Mouse (Mus musculus) neural tube, embryonic 14.5 days (tissue): Measurements from ENCODE around the gene Axin2. TPM values are rescaled to one million over a fixed set of nuclear protein-coding genes. Genes with fewer than 3 reads are reported as not detected.

Experiments used
- ATAC-seq: fragments of 200-750 bp; cut with Nextera tagmentation; 2 replicates; pipeline ENCODE4 v1.8.0; 2017; ENCODE audit warnings: low read depth, mild to moderate bottlenecking, moderate TSS enrichment, moderate library complexity
- H3K27ac ChIP-seq: fragments of 300-500 bp; sonication (generic); 2 replicates; pipeline ENCODE4 v1.5.1; 2014; ENCODE audit warnings: low read depth, mild to moderate bottlenecking, control low read depth, low read length, moderate library complexity, mixed read lengths
- H3K27me3 ChIP-seq: fragments of 300-500 bp; sonication (generic); 2 replicates; pipeline ENCODE4 v1.6.1; 2014; ENCODE audit warnings: low read length; ENCODE audit not compliant: control insufficient read depth, insufficient read depth
- H3K36me3 ChIP-seq: fragments of 300-500 bp; sonication (generic); 2 replicates; pipeline ENCODE4 v1.6.1; 2014; ENCODE audit warnings: low read length, mixed read lengths; ENCODE audit not compliant: control insufficient read depth, insufficient read depth
- H3K4me1 ChIP-seq: fragments of 300-500 bp; sonication (generic); 2 replicates; pipeline ENCODE4 v1.6.1; 2014; ENCODE audit warnings: low read length; ENCODE audit not compliant: control insufficient read depth, insufficient read depth
- H3K4me2 ChIP-seq: fragments of 300-500 bp; sonication (generic); 2 replicates; pipeline ENCODE4 v1.6.1; 2014; ENCODE audit warnings: mild to moderate bottlenecking, low read depth, low read length, control low read depth
- H3K4me3 ChIP-seq: fragments of 300-500 bp; sonication (generic); 2 replicates; pipeline ENCODE4 v1.5.1; 2014; ENCODE audit warnings: low read depth, low read length, control low read depth, mixed read lengths
- H3K9ac ChIP-seq: fragments of 300-500 bp; sonication (generic); replicated peaks from 2 replicates; pipeline ENCODE4 v1.6.1; 2014; ENCODE audit warnings: low read depth, mild to moderate bottlenecking, control low read depth, low read length, mixed read lengths
- H3K9me3 ChIP-seq: fragments of 300-500 bp; sonication (generic); 2 replicates; pipeline ENCODE4 v1.6.1; 2016; ENCODE audit warnings: low read length; ENCODE audit not compliant: control insufficient read depth
- WGBS: fragments of 180-500 bp; shearing (Covaris S2); extraction: QIAGEN DNeasy Blood & Tissue Kit; methylation state at CpG from one replicate; pipeline ENCODE4 v1.1.7; 2014; 5-methylcytosine and 5-hydroxymethylcytosine counted together
- polyA plus RNA-seq: library from polyadenylated mRNA; unstranded; fragments of >200 nt; fragmentation: Nextera tagmentation; extraction: Ambion mirVana; gene quantifications from 2 replicates; pipeline ENCODE4 v1.2.1, GENCODE M21; 2014

Axin2 gene
- polyA plus RNA-seq, 1 experiment from 2014 or later = 6.6 TPM

DNA sequence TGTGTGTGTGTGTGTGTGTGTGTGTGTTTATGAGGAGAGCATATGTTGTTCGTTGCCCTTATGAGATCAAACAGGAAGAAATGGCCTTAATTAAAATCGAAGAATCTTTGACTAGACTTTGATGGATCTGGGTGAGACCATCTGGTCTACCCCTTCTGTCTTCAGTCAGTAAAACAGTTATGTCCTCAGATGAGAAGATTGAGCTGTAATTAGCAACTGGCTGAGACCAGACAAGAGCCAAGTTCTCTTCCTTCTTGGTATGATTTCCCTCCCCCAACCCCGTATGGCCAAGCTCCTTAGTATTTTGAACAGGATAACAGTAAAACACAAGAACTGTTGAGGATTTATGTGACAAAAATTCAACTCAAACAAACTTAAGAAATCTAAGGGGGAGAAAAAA is 67.1 kb downstream of the Axin2 start:
- H3K9me3 ChIP-seq = no peaks in the 10 kb centered on the region
- no peak overlapping the region for H3K27ac ChIP-seq
- no peak for ATAC-seq
- no peaks in the 10 kb centered on the region for H3K4me1 ChIP-seq
- H3K27me3 ChIP-seq = no peaks in the 10 kb centered on the region
- no peaks in the 10 kb centered on the region for H3K36me3 ChIP-seq
- no peak overlapping the region for H3K4me2 ChIP-seq
- no peak overlapping the region for H3K4me3 ChIP-seq
- H3K9ac ChIP-seq = no peak overlapping the region
- 79% methylated on average over 3 of the region's 3 CpGs for WGBS

DNA sequence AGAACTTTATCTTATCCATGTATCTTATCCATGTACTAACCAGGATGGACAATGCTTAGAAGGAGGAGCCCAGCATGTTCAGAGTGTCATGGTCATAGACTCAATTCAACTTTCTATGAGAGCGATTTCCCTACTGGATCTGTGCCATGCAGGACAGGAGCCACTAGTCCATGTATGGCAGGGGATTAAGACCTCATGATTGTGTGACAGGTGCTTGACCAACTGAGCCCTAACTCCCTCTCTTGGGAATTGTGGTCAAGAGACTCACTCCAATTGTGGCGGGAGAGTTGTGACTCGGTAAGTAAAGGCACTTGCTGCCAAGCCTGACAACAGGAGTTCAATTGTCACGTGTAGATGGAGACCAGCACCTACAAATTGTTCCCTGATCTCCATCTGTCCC is 67.6 kb downstream of the Axin2 start:
- Histone ChIP-seq H3K4me1 (no peaks in the 10 kb centered on the region), H3K27ac (no peak overlapping the region), H3K9ac (no peak overlapping the region), H3K4me3 (no peak overlapping the region), H3K36me3 (no peaks in the 10 kb centered on the region), H3K9me3 (no peaks in the 10 kb centered on the region), H3K4me2 (no peak overlapping the region), H3K27me3 (no peaks in the 10 kb centered on the region)
- 90% methylated on average over 4 of the region's 4 CpGs for WGBS
- no peak for ATAC-seq

DNA sequence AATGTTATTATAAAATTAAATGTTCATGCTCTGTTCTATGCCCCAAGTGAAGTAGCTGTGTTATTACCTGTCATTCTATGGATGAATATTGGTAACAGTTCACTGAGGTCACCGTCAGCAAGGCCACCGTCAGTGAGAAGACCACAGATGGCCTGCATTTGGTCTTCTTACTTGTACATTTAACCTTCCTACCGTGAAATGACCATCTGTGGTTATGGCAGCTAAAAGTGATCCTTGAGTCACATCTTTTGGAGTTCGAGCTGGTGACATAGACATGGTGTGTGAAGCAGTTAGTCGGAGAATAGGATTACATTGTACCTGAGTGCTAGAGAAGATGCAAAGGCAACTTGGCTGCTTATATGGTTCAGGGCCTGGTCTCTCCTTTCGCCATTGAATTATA is 68.1 kb downstream of the Axin2 start:
- no peaks in the 10 kb centered on the region for H3K27me3 ChIP-seq
- no peak overlapping the region for H3K4me2 ChIP-seq
- 95% methylated on average over 6 of the region's 6 CpGs for WGBS
- H3K27ac ChIP-seq = no peak overlapping the region
- H3K4me3 ChIP-seq = no peak overlapping the region
- no peak overlapping the region for H3K9ac ChIP-seq
- H3K4me1 ChIP-seq = no peaks in the 10 kb centered on the region
- ATAC-seq = no peak
- H3K9me3 ChIP-seq = no peaks in the 10 kb centered on the region
- no peaks in the 10 kb centered on the region for H3K36me3 ChIP-seq

DNA sequence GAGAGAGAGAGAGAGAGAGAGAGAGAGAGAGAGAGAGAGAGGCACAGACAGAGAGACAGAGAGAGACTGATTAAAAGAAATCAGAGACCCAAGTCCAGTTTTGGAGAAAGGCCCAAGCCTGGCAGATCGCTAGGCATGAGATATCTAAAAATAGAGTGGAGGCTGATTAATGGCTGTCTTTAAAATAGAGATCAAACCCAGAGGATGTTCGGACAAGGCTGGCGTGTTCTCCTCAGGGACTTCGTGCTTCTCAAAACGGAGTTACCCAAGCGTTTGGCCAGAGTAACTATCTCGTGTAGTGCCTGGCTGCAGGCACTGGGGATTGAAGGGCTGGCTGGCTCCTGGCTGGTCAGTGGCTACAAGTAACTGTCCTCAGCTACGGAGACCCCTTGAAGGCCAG is 69.8 kb downstream of the Axin2 start:
- WGBS = 68% methylated on average over 8 of the region's 8 CpGs
- H3K4me3 ChIP-seq = no peak overlapping the region
- ATAC-seq = no peak
- no peak overlapping the region for H3K27ac ChIP-seq
- H3K4me1 ChIP-seq = no peaks in the 10 kb centered on the region
- no peaks in the 10 kb centered on the region for H3K27me3 ChIP-seq
- no peaks in the 10 kb centered on the region for H3K36me3 ChIP-seq
- no peaks in the 10 kb centered on the region for H3K9me3 ChIP-seq
- no peak overlapping the region for H3K4me2 ChIP-seq
- no peak overlapping the region for H3K9ac ChIP-seq

DNA sequence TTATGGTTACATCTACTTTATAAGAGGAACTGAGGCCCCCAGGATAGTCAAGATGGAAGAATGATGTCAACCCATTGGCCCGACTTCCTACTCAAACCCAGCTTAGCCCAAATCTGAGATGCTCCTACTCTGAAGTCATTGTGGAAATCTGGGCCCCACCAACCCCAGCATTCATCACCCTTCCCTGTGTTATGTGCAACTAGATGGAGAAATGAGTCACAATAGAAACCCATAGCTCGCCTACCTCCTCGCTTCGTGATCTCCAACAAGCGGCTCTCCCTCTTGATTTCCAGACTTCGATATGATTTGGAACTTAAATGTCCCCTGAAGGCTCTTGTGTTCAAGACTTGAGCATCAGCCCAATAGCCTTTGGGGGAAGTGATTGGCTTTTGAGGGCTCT is 73.3 kb downstream of the Axin2 start:
- no peak overlapping the region for H3K4me3 ChIP-seq
- H3K4me1 ChIP-seq = no peaks in the 10 kb centered on the region
- no peak overlapping the region for H3K4me2 ChIP-seq
- H3K27ac ChIP-seq = no peak overlapping the region
- H3K9me3 ChIP-seq = no peaks in the 10 kb centered on the region
- H3K36me3 ChIP-seq = no peaks in the 10 kb centered on the region
- no peak for ATAC-seq
- no peaks in the 10 kb centered on the region for H3K27me3 ChIP-seq
- 97% methylated on average over 6 of the region's 6 CpGs for WGBS
- H3K9ac ChIP-seq = no peak overlapping the region

DNA sequence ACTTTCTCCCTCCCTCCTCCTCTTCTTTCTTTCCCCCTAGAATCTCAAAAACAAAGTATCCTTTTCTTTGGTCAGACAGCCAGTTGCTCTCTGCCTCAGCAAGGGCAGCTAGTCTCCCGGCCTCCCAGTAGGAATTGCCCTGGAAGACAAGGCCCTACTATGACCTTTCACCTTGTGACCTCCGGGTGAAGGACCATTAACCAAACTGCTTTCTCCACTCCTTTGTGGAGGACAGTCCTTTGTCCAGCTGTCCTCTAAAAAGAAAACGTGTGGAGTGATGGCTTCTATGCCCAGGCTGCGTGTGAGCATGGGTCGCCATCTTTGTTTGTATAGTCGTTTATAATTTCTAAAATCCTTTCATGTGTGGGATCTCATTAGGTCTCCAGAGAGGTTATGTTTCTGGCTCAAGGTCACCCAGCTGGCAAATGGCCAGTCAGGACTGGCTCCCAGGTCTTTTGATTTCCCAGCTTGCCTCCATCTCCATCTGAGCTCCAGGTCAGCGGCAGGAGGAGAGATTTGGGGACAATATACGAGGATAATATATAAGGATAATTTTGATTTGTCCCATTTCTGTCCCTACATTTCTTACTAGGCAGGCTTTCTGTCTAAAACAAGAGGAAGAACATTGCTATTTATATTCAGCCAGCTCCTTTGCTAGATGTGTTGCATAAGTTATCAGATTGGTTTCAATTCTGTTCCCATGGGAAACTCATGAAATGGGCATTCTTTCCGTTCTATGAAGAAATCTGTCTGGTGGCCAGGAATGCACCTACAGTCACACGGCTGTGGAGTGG is 75.2 kb downstream of the Axin2 start:
- Histone ChIP-seq H3K27me3 (no peaks in the 10 kb centered on the region), H3K9me3 (no peaks in the 10 kb centered on the region), H3K4me1 (no peaks in the 10 kb centered on the region), H3K4me2 (no peak overlapping the region), H3K4me3 (no peak overlapping the region), H3K36me3 (no peaks in the 10 kb centered on the region), H3K27ac (no peak overlapping the region), H3K9ac (no peak overlapping the region)
- WGBS = 17% methylated on average over 10 of the region's 10 CpGs
- no peak for ATAC-seq

DNA sequence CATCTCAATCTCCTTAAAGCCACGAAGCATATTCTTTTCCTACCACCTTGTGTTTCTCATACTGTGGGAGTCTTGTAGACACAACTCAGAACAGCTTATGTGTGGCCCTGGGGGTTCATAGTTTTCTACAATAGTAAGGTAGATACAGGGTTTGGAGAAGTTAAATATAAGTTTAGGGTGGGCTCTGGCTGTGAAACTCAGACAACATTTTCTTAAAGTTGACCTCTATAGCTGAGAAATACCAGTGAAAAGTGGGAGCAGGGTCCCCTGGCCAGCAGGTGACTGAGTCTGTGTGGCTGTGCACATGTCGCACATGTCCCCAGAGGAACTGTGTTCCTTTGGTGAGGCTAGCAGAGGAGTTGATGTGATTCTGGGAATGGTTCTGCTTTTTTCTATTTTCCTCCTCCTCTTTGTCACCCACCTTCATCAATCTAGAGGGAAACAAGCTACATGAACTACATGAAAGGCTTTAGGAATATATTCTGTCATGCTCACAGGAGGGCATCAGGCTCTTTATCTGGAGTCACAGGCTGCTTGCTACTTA is 75.9 kb downstream of the Axin2 start:
- Histone ChIP-seq H3K27ac (no peak overlapping the region), H3K4me1 (no peaks in the 10 kb centered on the region), H3K9ac (no peak overlapping the region), H3K4me3 (no peak overlapping the region), H3K4me2 (no peak overlapping the region), H3K36me3 (no peaks in the 10 kb centered on the region), H3K9me3 (no peaks in the 10 kb centered on the region), H3K27me3 (no peaks in the 10 kb centered on the region)
- 60% methylated on average over 2 of the region's 2 CpGs for WGBS
- ATAC-seq = no peak

DNA sequence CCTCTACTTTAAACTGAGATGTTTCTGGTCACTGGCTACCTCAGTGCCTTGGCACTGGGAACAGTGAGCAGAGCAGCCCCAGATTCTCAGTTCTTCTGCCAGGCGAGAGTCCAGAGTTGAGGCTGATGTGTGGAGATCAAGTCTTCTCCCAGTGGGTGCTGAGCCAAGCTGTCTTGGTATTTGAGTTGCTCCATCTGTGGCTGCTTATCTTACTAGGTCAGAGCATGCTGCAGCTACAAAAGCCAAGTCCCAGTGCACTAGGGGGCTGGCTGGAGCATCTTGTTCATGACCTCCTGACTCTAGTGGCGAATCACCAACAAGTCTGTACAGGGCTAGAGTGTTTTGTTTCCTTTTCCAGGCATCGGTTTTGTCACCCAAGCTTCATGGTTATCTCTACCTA is 77.7 kb downstream of the Axin2 start:
- ATAC-seq = no peak
- no peak overlapping the region for H3K4me2 ChIP-seq

More for the DNA sequence above, 77.7 kb downstream of the Axin2 start:
- no peaks in the 10 kb centered on the region for H3K4me1 ChIP-seq
- 91% methylated on average over 3 of the region's 3 CpGs for WGBS
- no peak overlapping the region for H3K9ac ChIP-seq
- no peak overlapping the region for H3K27ac ChIP-seq
- H3K36me3 ChIP-seq = no peaks in the 10 kb centered on the region
- H3K27me3 ChIP-seq = no peaks in the 10 kb centered on the region
- H3K9me3 ChIP-seq = no peaks in the 10 kb centered on the region
- H3K4me3 ChIP-seq = no peak overlapping the region
